Mouse (Mus musculus) limb, embryonic 15.5 days (tissue): ENCODE data around the gene Svop. TPM values are rescaled to one million over a fixed set of nuclear protein-coding genes. Genes with fewer than 3 reads are reported as not detected.

Experiments
- ATAC-seq: fragments of 200-750 bp; cut with Nextera tagmentation; 2 replicates; pipeline ENCODE4 v1.8.0; 2017; ENCODE audit warnings: low read depth, moderate TSS enrichment; ENCODE audit not compliant: insufficient number of reproducible peaks, low FRiP score, low TSS enrichment
- H3K27ac ChIP-seq: fragments of 300-500 bp; sonication (generic); 2 replicates; pipeline ENCODE4 v1.5.1; 2015; ENCODE audit warnings: moderate library complexity, mild to moderate bottlenecking, inconsistent platforms
- H3K27me3 ChIP-seq: fragments of 300-500 bp; sonication (generic); 2 replicates; pipeline ENCODE4 v1.6.1; 2015; ENCODE audit warnings: inconsistent platforms
- H3K36me3 ChIP-seq: fragments of 300-500 bp; sonication (generic); 2 replicates; pipeline ENCODE4 v1.6.1; 2015; ENCODE audit warnings: inconsistent platforms
- H3K4me1 ChIP-seq: fragments of 300-500 bp; sonication (generic); 2 replicates; pipeline ENCODE4 v1.6.1; 2015; ENCODE audit warnings: inconsistent platforms
- H3K4me2 ChIP-seq: fragments of 300-500 bp; sonication (generic); 2 replicates; pipeline ENCODE4 v1.6.1; 2015; ENCODE audit warnings: mild to moderate bottlenecking, inconsistent platforms
- H3K4me3 ChIP-seq: fragments of 300-500 bp; sonication (generic); 2 replicates; pipeline ENCODE4 v1.5.1; 2015; ENCODE audit warnings: mild to moderate bottlenecking, inconsistent platforms
- H3K9ac ChIP-seq: fragments of 300-500 bp; sonication (generic); 2 replicates; pipeline ENCODE4 v1.6.1; 2015; ENCODE audit warnings: inconsistent platforms
- H3K9me3 ChIP-seq: fragments of 300-500 bp; sonication (generic); 2 replicates; pipeline ENCODE4 v1.6.1; 2016; ENCODE audit warnings: inconsistent platforms
- WGBS: fragments of 180-500 bp; shearing (Covaris S2); methylation state at CpG from one replicate; pipeline ENCODE4 v1.1.7; 2015; 5-methylcytosine and 5-hydroxymethylcytosine counted together
- polyA plus RNA-seq: library from polyadenylated mRNA; unstranded; fragments of >200 nt; fragmentation: Nextera tagmentation; extraction: Ambion mirVana; gene quantifications from 2 replicates; pipeline ENCODE4 v1.2.1, GENCODE M21; 2015

Svop gene
- polyA plus RNA-seq, 1 experiment from 2014 or later = 0.24 TPM

- no peaks in the 10 kb centered on the region for H3K36me3 ChIP-seq
- no peaks in the 10 kb centered on the region for H3K9me3 ChIP-seq
- ATAC-seq = no peak
- no peaks in the 10 kb centered on the region for H3K27me3 ChIP-seq
- H3K4me1 ChIP-seq = no peaks in the 10 kb centered on the region
- H3K27ac ChIP-seq = no peak overlapping the region
- no peak overlapping the region for H3K9ac ChIP-seq
- H3K4me2 ChIP-seq = no peak overlapping the region
- WGBS = 64% methylated on average over 4 of the region's 4 CpGs
- no peak overlapping the region for H3K4me3 ChIP-seq
Measured at GRCm38 (mm10) chr5:114063958-114064357, 27.4 kb downstream of the Svop start.

GRCm38 (mm10) chr5:114061675-114062074, 29.7 kb downstream of the Svop start:
- no peak overlapping the region for H3K9ac ChIP-seq
- no peaks in the 10 kb centered on the region for H3K36me3 ChIP-seq
- WGBS = 42% methylated on average over 7 of the region's 7 CpGs
- no peaks in the 10 kb centered on the region for H3K9me3 ChIP-seq
- no peak overlapping the region for H3K4me2 ChIP-seq
- no peaks in the 10 kb centered on the region for H3K27me3 ChIP-seq
- H3K4me3 ChIP-seq = no peak overlapping the region
- ATAC-seq = no peak
- H3K27ac ChIP-seq = no peak overlapping the region
- H3K4me1 ChIP-seq = no peaks in the 10 kb centered on the region

DNA sequence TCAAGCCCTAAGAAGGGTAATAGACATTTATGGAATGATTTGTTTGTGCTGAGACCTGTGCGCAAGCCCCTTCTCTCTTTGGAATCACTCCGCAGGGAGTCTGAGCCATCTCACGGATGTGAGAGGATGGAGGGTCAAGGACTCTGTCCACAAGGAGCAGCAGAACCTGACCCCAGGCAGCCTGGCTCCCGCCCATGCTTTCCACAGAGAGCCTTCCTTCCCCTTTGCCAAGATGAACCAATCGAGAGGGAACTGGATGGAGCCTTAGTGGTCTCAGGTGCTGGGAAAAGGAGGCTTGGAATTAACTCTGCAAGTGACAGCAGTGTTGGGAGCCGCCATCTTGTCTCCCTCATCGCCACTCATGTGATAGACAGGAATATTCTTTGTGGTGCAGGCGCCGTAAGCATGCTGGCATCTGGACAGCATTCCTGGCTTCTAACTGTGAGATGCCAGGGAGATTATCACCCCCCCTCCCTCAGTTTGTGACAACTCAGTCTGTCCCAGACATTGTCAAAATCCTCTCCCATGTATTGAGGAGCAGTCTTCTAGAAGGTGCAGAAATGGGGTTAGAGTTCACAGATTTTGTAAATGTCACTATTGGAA, 34.1 kb downstream of the Svop start:
- no peak for ATAC-seq
- WGBS = 73% methylated on average over 9 of the region's 9 CpGs
- H3K9me3 ChIP-seq = no peaks in the 10 kb centered on the region
- H3K4me1 ChIP-seq = peaks cover under 1% of the 10 kb centered on the region; the same call in 1 of the 2 replicates
- H3K27me3 ChIP-seq = no peaks in the 10 kb centered on the region
- no peaks in the 10 kb centered on the region for H3K36me3 ChIP-seq
- no peak overlapping the region for H3K9ac ChIP-seq
- H3K4me3 ChIP-seq = no peak overlapping the region
- H3K4me2 ChIP-seq = no peak overlapping the region
- H3K27ac ChIP-seq = no peak overlapping the region

- Histone ChIP-seq H3K4me2 (peak overlapping the region; percentile 31; the same call in 1 of the 2 replicates), H3K9ac (no peak overlapping the region), H3K9me3 (no peaks in the 10 kb centered on the region), H3K27ac (peak overlapping the region; percentile 80), H3K27me3 (no peaks in the 10 kb centered on the region), H3K4me3 (0 out of 2 replicates have a peak overlapping the region, but pooled peaks have one; percentile 9), H3K36me3 (no peaks in the 10 kb centered on the region), H3K4me1 (peaks cover 5% of the 10 kb centered on the region; the same call in 1 of the 2 replicates)
- WGBS = 23% methylated on average over 9 of the region's 9 CpGs
- 0 out of 2 replicates have a peak, but pooled peaks have one; percentile 57 for ATAC-seq
Measured at GRCm38 (mm10) chr5:114052246-114052761, 39.1 kb downstream of the Svop start.

- Histone ChIP-seq H3K9me3 (no peaks in the 10 kb centered on the region), H3K27ac (no peak overlapping the region), H3K27me3 (no peaks in the 10 kb centered on the region), H3K4me1 (peaks cover 5% of the 10 kb centered on the region; the same call in 1 of the 2 replicates), H3K4me2 (no peak overlapping the region), H3K4me3 (no peak overlapping the region), H3K9ac (no peak overlapping the region), H3K36me3 (no peaks in the 10 kb centered on the region)
- 50% methylated on average over 12 of the region's 12 CpGs for WGBS
- ATAC-seq = no peak; the same call in 1 of the 2 replicates
Measured at GRCm38 (mm10) chr5:114048731-114049308, 42.5 kb downstream of the Svop start.

GRCm38 (mm10) chr5:114047182-114047581, 44.2 kb downstream of the Svop start:
- WGBS = 78% methylated on average over 5 of the region's 5 CpGs
- Histone ChIP-seq H3K4me2 (no peak overlapping the region), H3K27me3 (no peaks in the 10 kb centered on the region)

DNA sequence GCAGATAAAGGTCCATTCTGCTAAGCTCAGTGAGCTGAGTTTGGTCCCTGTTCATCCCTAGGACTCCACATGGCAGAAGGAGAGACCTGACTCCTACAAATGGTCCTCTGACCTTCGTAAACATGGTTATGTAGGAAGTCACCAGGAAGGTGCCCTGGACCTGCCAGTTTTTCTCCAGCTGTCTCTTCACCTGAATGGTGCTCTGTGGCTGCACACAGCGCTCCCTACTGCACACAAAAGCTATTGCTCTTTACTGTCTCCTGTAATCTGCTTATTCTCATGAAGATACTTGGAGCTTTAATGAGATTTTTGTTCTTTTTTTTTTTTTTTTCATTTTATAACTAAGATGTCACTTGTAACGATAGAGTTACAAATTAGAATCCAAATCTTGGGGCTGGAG, 44.8 kb downstream of the Svop start:
- WGBS = 53% methylated on average over 3 of the region's 3 CpGs
- no peak for ATAC-seq
- H3K4me1 ChIP-seq = no peaks in the 10 kb centered on the region

More at GRCm38 (mm10) chr5:114047182-114047581, 44.2 kb downstream of the Svop start:
- Histone ChIP-seq H3K27ac (no peak overlapping the region), H3K9me3 (no peaks in the 10 kb centered on the region), H3K36me3 (no peaks in the 10 kb centered on the region), H3K4me1 (peaks cover 4% of the 10 kb centered on the region; the same call in 1 of the 2 replicates), H3K4me3 (no peak overlapping the region), H3K9ac (no peak overlapping the region)
- ATAC-seq = no peak

GRCm38 (mm10) chr5:114046151-114046550, 45.2 kb downstream of the Svop start:
- Histone ChIP-seq H3K9me3 (no peaks in the 10 kb centered on the region), H3K4me1 (no peaks in the 10 kb centered on the region), H3K27me3 (no peaks in the 10 kb centered on the region), H3K4me3 (no peak overlapping the region), H3K4me2 (no peak overlapping the region), H3K36me3 (no peaks in the 10 kb centered on the region), H3K27ac (no peak overlapping the region), H3K9ac (no peak overlapping the region)
- no peak for ATAC-seq
- WGBS = 60% methylated on average over 3 of the region's 3 CpGs

More for the DNA sequence above, 44.8 kb downstream of the Svop start:
- no peak overlapping the region for H3K4me2 ChIP-seq
- no peak overlapping the region for H3K9ac ChIP-seq
- no peak overlapping the region for H3K27ac ChIP-seq
- no peak overlapping the region for H3K4me3 ChIP-seq
- H3K27me3 ChIP-seq = no peaks in the 10 kb centered on the region
- H3K36me3 ChIP-seq = no peaks in the 10 kb centered on the region
- no peaks in the 10 kb centered on the region for H3K9me3 ChIP-seq

- H3K9me3 ChIP-seq = no peaks in the 10 kb centered on the region
- H3K9ac ChIP-seq = no peak overlapping the region
- no peaks in the 10 kb centered on the region for H3K27me3 ChIP-seq
- H3K4me2 ChIP-seq = no peak overlapping the region
- H3K36me3 ChIP-seq = no peaks in the 10 kb centered on the region
- H3K27ac ChIP-seq = no peak overlapping the region
- no peak for ATAC-seq
- WGBS = 75% methylated on average over 1 of the region's 1 CpGs
- H3K4me3 ChIP-seq = no peak overlapping the region
- H3K4me1 ChIP-seq = no peaks in the 10 kb centered on the region
Measured at GRCm38 (mm10) chr5:114045134-114045533, 46.2 kb downstream of the Svop start.

- no peaks in the 10 kb centered on the region for H3K4me1 ChIP-seq
- no peaks in the 10 kb centered on the region for H3K36me3 ChIP-seq
- H3K4me3 ChIP-seq = no peak overlapping the region
- H3K27ac ChIP-seq = no peak overlapping the region
- WGBS = 82% methylated on average over 4 of the region's 4 CpGs
- no peaks in the 10 kb centered on the region for H3K9me3 ChIP-seq
- no peak overlapping the region for H3K4me2 ChIP-seq
- H3K27me3 ChIP-seq = no peaks in the 10 kb centered on the region
- no peak overlapping the region for H3K9ac ChIP-seq
- ATAC-seq = no peak
Measured at GRCm38 (mm10) chr5:114043800-114044199, 47.6 kb downstream of the Svop start.

GRCm38 (mm10) chr5:114041327-114041930, 49.9 kb downstream of the Svop start:
- 19% methylated on average over 15 of the region's 15 CpGs for WGBS
- no peaks in the 10 kb centered on the region for H3K4me1 ChIP-seq
- H3K27me3 ChIP-seq = no peaks in the 10 kb centered on the region
- no peaks in the 10 kb centered on the region for H3K36me3 ChIP-seq
- no peak overlapping the region for H3K27ac ChIP-seq
- peak; percentile 65; the same call in 1 of the 2 replicates for ATAC-seq
- no peaks in the 10 kb centered on the region for H3K9me3 ChIP-seq
- no peak overlapping the region for H3K4me3 ChIP-seq
- no peak overlapping the region for H3K9ac ChIP-seq
- H3K4me2 ChIP-seq = 0 out of 2 replicates have a peak overlapping the region, but pooled peaks have one; percentile 21

DNA sequence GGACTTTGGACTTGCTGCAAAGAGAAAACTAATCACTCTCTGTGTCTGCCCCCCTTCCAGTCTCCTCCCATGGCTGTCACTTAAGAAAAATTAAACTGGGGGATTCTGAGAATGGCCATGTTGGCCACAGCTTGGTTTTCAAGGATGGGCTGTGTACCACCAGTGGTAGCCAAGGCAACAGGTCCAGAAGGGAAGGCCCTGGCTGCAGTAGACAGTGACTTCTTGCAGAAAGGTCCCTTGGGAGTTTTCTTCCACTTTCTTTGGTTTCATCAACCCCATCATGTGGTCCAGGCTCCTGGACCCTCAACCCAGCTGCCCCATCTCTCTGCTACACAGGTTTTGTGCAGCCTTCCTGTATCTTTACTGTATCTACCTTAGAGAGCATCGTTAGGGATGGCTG, 50.5 kb downstream of the Svop start:
- Histone ChIP-seq H3K9me3 (no peaks in the 10 kb centered on the region), H3K9ac (no peak overlapping the region), H3K27ac (no peak overlapping the region), H3K27me3 (no peaks in the 10 kb centered on the region), H3K4me1 (no peaks in the 10 kb centered on the region), H3K4me3 (no peak overlapping the region), H3K4me2 (no peak overlapping the region), H3K36me3 (no peaks in the 10 kb centered on the region)
- 64% methylated on average over 1 of the region's 1 CpGs for WGBS
- ATAC-seq = no peak
